Mouse (Mus musculus): ENCODE measurements around the gene Tmem86a.
A peak's percentile ranks its signal among the peaks of the same experiment; 100 is the strongest.

The Tmem86a gene

GRCm38 (mm10) chr7:47076193-47076592 is 25.8 kb downstream of the Tmem86a start:
- no peak for DNase-seq (ENCODE audit: low read depth, low spot score)

- DNase-seq (ENCODE audit: low read depth, low spot score): no peak
These were observed 26.3 kb downstream of the Tmem86a start for GRCm38 (mm10) chr7:47076729-47077128.

GRCm38 (mm10) chr7:47077451-47077850 is 27.1 kb downstream of the Tmem86a start:
- DNase-seq (ENCODE audit: low read depth, low spot score): no peak

- no peak for DNase-seq (ENCODE audit: low read depth, low spot score)
These were observed 30.5 kb downstream of the Tmem86a start for GRCm38 (mm10) chr7:47080868-47081267.

GRCm38 (mm10) chr7:47081277-47081676 is 30.9 kb downstream of the Tmem86a start:
- peak; percentile 22 for DNase-seq (ENCODE audit: low read depth, low spot score)

- no peak for DNase-seq (ENCODE audit: low read depth, low spot score)
These were observed 34.7 kb downstream of the Tmem86a start for GRCm38 (mm10) chr7:47085075-47085474.

GRCm38 (mm10) chr7:47093935-47094334 is 43.5 kb downstream of the Tmem86a start:
- no peak for DNase-seq (ENCODE audit: low read depth, low spot score)

GRCm38 (mm10) chr7:47094969-47095368 is 44.6 kb downstream of the Tmem86a start:
- DNase-seq (ENCODE audit: low read depth, low spot score): no peak

GRCm38 (mm10) chr7:47098044-47098443 is 47.6 kb downstream of the Tmem86a start:
- no peak for DNase-seq (ENCODE audit: low read depth, low spot score)

- no peak for DNase-seq (ENCODE audit: low read depth, low spot score)
These were observed 48.9 kb downstream of the Tmem86a start for GRCm38 (mm10) chr7:47099306-47099705.

- no peak for DNase-seq (ENCODE audit: low read depth, low spot score)
These were observed 50.2 kb downstream of the Tmem86a start for GRCm38 (mm10) chr7:47100615-47101014.

- DNase-seq (ENCODE audit: low read depth, low spot score): no peak
These were observed 52.6 kb downstream of the Tmem86a start for GRCm38 (mm10) chr7:47102970-47103369.

GRCm38 (mm10) chr7:47103671-47104414 is 53.4 kb downstream of the Tmem86a start:
- no peak for DNase-seq (ENCODE audit: low read depth, low spot score)

Measured in skeletal muscle tissue, adult 2 months (tissue).